In genomic region chr2:146802973-146803372, GRCm38 (mm10) we compare ENCODE assay signal across 16 mouse cellular contexts.
"Had no signal": no experiment of that assay in that cellular context is flagged by ENCODE, and none has a peak within 500 bp of the region (broad histone marks: within the 10 kb centered on the region; RNA-seq: fewer than 3 reads in every experiment).

No protein-coding gene starts in this region.

- H3K36me3 ChIP-seq: liver, embryonic 13.5 days; midbrain, embryonic 12.5 days; neural tube, embryonic 12.5 days; neural tube, embryonic 15.5 days had no signal

- H3K27me3 ChIP-seq: liver, embryonic 13.5 days; neural tube, embryonic 12.5 days; neural tube, embryonic 15.5 days had no signal

- H3K4me1 ChIP-seq: liver, embryonic 13.5 days; midbrain, embryonic 12.5 days; neural tube, embryonic 12.5 days; neural tube, embryonic 15.5 days had no signal

- H3K27ac ChIP-seq: liver, embryonic 13.5 days; midbrain, embryonic 12.5 days; neural tube, embryonic 12.5 days; neural tube, embryonic 15.5 days had no signal

- H3K9ac ChIP-seq: liver, embryonic 13.5 days; midbrain, embryonic 12.5 days; neural tube, embryonic 12.5 days; neural tube, embryonic 15.5 days had no signal

- H3K9me3 ChIP-seq: liver, embryonic 13.5 days; midbrain, embryonic 12.5 days; neural tube, embryonic 12.5 days; neural tube, embryonic 15.5 days had no signal

- DNase-seq: kidney, adult 18-20 months; kidney, adult 9 months; kidney, postnatal 14 days; kidney, postnatal 4 days; left cerebral cortex, postnatal 4 days; liver, embryonic 13.5 days; lung, adult 2 months; lung, postnatal 14 days; lung, postnatal 4 days; right cerebral cortex, adult 18-20 months; right cerebral cortex, postnatal 14 days; right cerebral cortex, postnatal 4 days; thymus, postnatal 25 days had no signal

- H3K4me3 ChIP-seq: liver, embryonic 13.5 days; midbrain, embryonic 12.5 days; neural tube, embryonic 12.5 days; neural tube, embryonic 15.5 days had no signal

- H3K4me2 ChIP-seq: liver, embryonic 13.5 days; midbrain, embryonic 12.5 days; neural tube, embryonic 12.5 days; neural tube, embryonic 15.5 days had no signal
